ENCODE assay signal across 20 mouse cellular contexts in genomic region chr19:49697659-49698058, GRCm38 (mm10).
A peak's percentile ranks its signal among the peaks of the same experiment; 100 is the strongest.
DNase-seq lines count a peak whose midpoint lies in the region; ATAC-seq and TF ChIP-seq lines count a peak whose summit lies in the region.
"Had no signal": no experiment of that assay in that cellular context is flagged by ENCODE, and none has a peak within 500 bp of the region (broad histone marks: within the 10 kb centered on the region; RNA-seq: fewer than 3 reads in every experiment).

No protein-coding gene starts in this region.

- no peak for TF ChIP-seq CTCF in forebrain, postnatal 0 days (IDR thresholded peaks at IDR 0.05; ENCODE audit: low read depth)

- no peaks in the 10 kb centered on the region for H3K9me3 ChIP-seq in intestine, embryonic 14.5 days (ENCODE audit: control insufficient read depth, low read length)
- H3K9me3 ChIP-seq in intestine, embryonic 16.5 days (ENCODE audit: control insufficient read depth, low read length) = no peaks in the 10 kb centered on the region
- H3K9me3 ChIP-seq in midbrain, embryonic 14.5 days (ENCODE audit: control insufficient read depth, low read length) = no peaks in the 10 kb centered on the region
- no peaks in the 10 kb centered on the region for H3K9me3 ChIP-seq in midbrain, embryonic 10.5 days (replicated peaks)
- no peaks in the 10 kb centered on the region for H3K9me3 ChIP-seq in forebrain, postnatal 0 days (ENCODE audit: low read length)
- H3K9me3 ChIP-seq in neural tube, embryonic 13.5 days = no peaks in the 10 kb centered on the region
- H3K9me3 ChIP-seq: embryonic facial prominence, embryonic 13.5 days had no signal

- H3K27ac ChIP-seq in intestine, embryonic 14.5 days (ENCODE audit: low read depth) = no peak overlapping the region
- no peak overlapping the region for H3K27ac ChIP-seq in intestine, embryonic 16.5 days (ENCODE audit: low read length)
- no peak overlapping the region for H3K27ac ChIP-seq in midbrain, embryonic 14.5 days (replicated peaks; ENCODE audit: low read depth, low read length)
- H3K27ac ChIP-seq in midbrain, embryonic 10.5 days (replicated peaks) = no peak overlapping the region
- H3K27ac ChIP-seq in forebrain, postnatal 0 days (ENCODE audit: low read depth, low read length) = no peak overlapping the region
- H3K27ac ChIP-seq in neural tube, embryonic 13.5 days (replicated peaks) = no peak overlapping the region
- H3K27ac ChIP-seq: embryonic facial prominence, embryonic 13.5 days; heart, adult 2 months had no signal

- no peak for DNase-seq in intestine, embryonic 14.5 days (ENCODE audit: low spot score)
- peak; percentile 29 for DNase-seq in midbrain, embryonic 14.5 days
- no peak for DNase-seq in midbrain, embryonic 10.5 days (ENCODE audit: low spot score)
- DNase-seq in forebrain, postnatal 0 days = peak; percentile 19
- DNase-seq in gastrocnemius, adult 18-20 months (ENCODE audit: low spot score) = no peak
- DNase-seq: adrenal gland, adult 2 months; cerebellum, adult 9-11 months; gastrocnemius, postnatal 25 days; heart, adult 2 months; heart, postnatal 36 days; kidney, adult 18-20 months; kidney, postnatal 10 days; lung, adult 18-20 months; lung, postnatal 36 days; thymus, postnatal 25 days had no signal

- H3K4me2 ChIP-seq in intestine, embryonic 14.5 days (ENCODE audit: low read length) = no peak overlapping the region
- H3K4me2 ChIP-seq in intestine, embryonic 16.5 days (ENCODE audit: low read depth, low read length) = no peak overlapping the region
- no peak overlapping the region for H3K4me2 ChIP-seq in midbrain, embryonic 14.5 days (ENCODE audit: low read length)
- H3K4me2 ChIP-seq in forebrain, postnatal 0 days (ENCODE audit: low read depth) = no peak overlapping the region
- no peak overlapping the region for H3K4me2 ChIP-seq in neural tube, embryonic 13.5 days
- H3K4me2 ChIP-seq: embryonic facial prominence, embryonic 13.5 days; liver, embryonic 11.5 days had no signal

- no peak overlapping the region for H3K9ac ChIP-seq in intestine, embryonic 14.5 days (ENCODE audit: low read length)
- H3K9ac ChIP-seq in intestine, embryonic 16.5 days (ENCODE audit: low read depth, low read length) = no peak overlapping the region
- H3K9ac ChIP-seq in midbrain, embryonic 14.5 days (replicated peaks; ENCODE audit: low read length) = no peak overlapping the region
- no peak overlapping the region for H3K9ac ChIP-seq in forebrain, postnatal 0 days
- H3K9ac ChIP-seq in neural tube, embryonic 13.5 days = no peak overlapping the region
- H3K9ac ChIP-seq: embryonic facial prominence, embryonic 13.5 days had no signal

- H3K27me3 ChIP-seq in intestine, embryonic 14.5 days (replicated peaks; ENCODE audit: control insufficient read depth, insufficient read depth, low read length) = no peaks in the 10 kb centered on the region
- H3K27me3 ChIP-seq in intestine, embryonic 16.5 days (replicated peaks; ENCODE audit: control insufficient read depth, insufficient read depth, low read length) = no peaks in the 10 kb centered on the region
- H3K27me3 ChIP-seq in midbrain, embryonic 14.5 days (ENCODE audit: control insufficient read depth, insufficient read depth, low read length) = no peaks in the 10 kb centered on the region
- H3K27me3 ChIP-seq in midbrain, embryonic 10.5 days (ENCODE audit: low read depth, poor library complexity, severe bottlenecking) = no peaks in the 10 kb centered on the region
- H3K27me3 ChIP-seq in forebrain, postnatal 0 days (ENCODE audit: insufficient read depth, low read length) = no peaks in the 10 kb centered on the region
- H3K27me3 ChIP-seq in neural tube, embryonic 13.5 days = no peaks in the 10 kb centered on the region
- H3K27me3 ChIP-seq: embryonic facial prominence, embryonic 13.5 days had no signal

- no peaks in the 10 kb centered on the region for H3K36me3 ChIP-seq in intestine, embryonic 14.5 days (ENCODE audit: control insufficient read depth, insufficient read depth, low read length)
- no peaks in the 10 kb centered on the region for H3K36me3 ChIP-seq in intestine, embryonic 16.5 days (ENCODE audit: control insufficient read depth, insufficient read depth, low read length)
- no peaks in the 10 kb centered on the region for H3K36me3 ChIP-seq in midbrain, embryonic 14.5 days (ENCODE audit: control insufficient read depth, insufficient read depth, low read length)
- no peaks in the 10 kb centered on the region for H3K36me3 ChIP-seq in midbrain, embryonic 10.5 days
- no peaks in the 10 kb centered on the region for H3K36me3 ChIP-seq in forebrain, postnatal 0 days (ENCODE audit: insufficient read depth)
- no peaks in the 10 kb centered on the region for H3K36me3 ChIP-seq in neural tube, embryonic 13.5 days
- H3K36me3 ChIP-seq: embryonic facial prominence, embryonic 13.5 days had no signal

- 72% methylated on average over 1 of the region's 1 CpGs for WGBS in intestine, embryonic 14.5 days
- 53% methylated on average over 1 of the region's 1 CpGs for WGBS in intestine, embryonic 16.5 days
- 68% methylated on average over 1 of the region's 1 CpGs for WGBS in midbrain, embryonic 14.5 days
- WGBS in midbrain, embryonic 10.5 days = 77% methylated on average over 1 of the region's 1 CpGs
- 19% methylated on average over 1 of the region's 1 CpGs for WGBS in forebrain, postnatal 0 days
- 55% methylated on average over 1 of the region's 1 CpGs for WGBS in neural tube, embryonic 13.5 days

- no peak overlapping the region for H3K4me3 ChIP-seq in intestine, embryonic 14.5 days (ENCODE audit: low read depth, low read length)
- no peak overlapping the region for H3K4me3 ChIP-seq in intestine, embryonic 16.5 days (ENCODE audit: low read length)
- no peak overlapping the region for H3K4me3 ChIP-seq in midbrain, embryonic 14.5 days (replicated peaks; ENCODE audit: low read depth, low read length)
- no peak overlapping the region for H3K4me3 ChIP-seq in midbrain, embryonic 10.5 days
- H3K4me3 ChIP-seq in forebrain, postnatal 0 days (ENCODE audit: low read depth, low read length) = no peak overlapping the region
- no peak overlapping the region for H3K4me3 ChIP-seq in neural tube, embryonic 13.5 days
- H3K4me3 ChIP-seq: embryonic facial prominence, embryonic 13.5 days; heart, adult 2 months; myocyte had no signal

- 0 out of 2 replicates have a peak, but pooled peaks have one; percentile 23 for ATAC-seq in intestine, embryonic 14.5 days (replicated peaks; ENCODE audit: low FRiP score, low TSS enrichment, low read depth)
- no peak for ATAC-seq in intestine, embryonic 16.5 days
- ATAC-seq in midbrain, embryonic 14.5 days (ENCODE audit: low FRiP score, low TSS enrichment) = no peak
- ATAC-seq in forebrain, postnatal 0 days = peak; percentile 79
- peak; percentile 47 for ATAC-seq in neural tube, embryonic 13.5 days (ENCODE audit: low read depth)

- no peaks in the 10 kb centered on the region for H3K4me1 ChIP-seq in intestine, embryonic 14.5 days (replicated peaks; ENCODE audit: control insufficient read depth, insufficient read depth, low read length)
- H3K4me1 ChIP-seq in intestine, embryonic 16.5 days (ENCODE audit: control insufficient read depth, insufficient read depth, low read length) = no peaks in the 10 kb centered on the region
- no peaks in the 10 kb centered on the region for H3K4me1 ChIP-seq in midbrain, embryonic 14.5 days (ENCODE audit: control insufficient read depth, insufficient read depth, low read length)
- H3K4me1 ChIP-seq in midbrain, embryonic 10.5 days = no peaks in the 10 kb centered on the region
- no peaks in the 10 kb centered on the region for H3K4me1 ChIP-seq in forebrain, postnatal 0 days (ENCODE audit: insufficient read depth)
- H3K4me1 ChIP-seq in neural tube, embryonic 13.5 days (replicated peaks) = no peaks in the 10 kb centered on the region
- H3K4me1 ChIP-seq: embryonic facial prominence, embryonic 13.5 days had no signal

Comparison
In these comparisons a context has a peak if more than half of its experiments do, and no peak if none do; other contexts are left out.
1. ATAC-seq: peak in intestine, embryonic 14.5 days (single experiment), forebrain, postnatal 0 days (single experiment) and neural tube, embryonic 13.5 days (single experiment); none in intestine, embryonic 16.5 days (single experiment) and midbrain, embryonic 14.5 days (single experiment).
2. DNase-seq: peak in midbrain, embryonic 14.5 days (single experiment) and forebrain, postnatal 0 days (single experiment); none in intestine, embryonic 14.5 days (single experiment), midbrain, embryonic 10.5 days (single experiment) and gastrocnemius, adult 18-20 months (single experiment).